Mouse (Mus musculus) lung, postnatal 0 days (tissue): ENCODE results near the gene Bcl2.

Experiments used
- CTCF ChIP-seq: IDR thresholded peaks from 2 replicates; pipeline ENCODE4 v1.5.1; 2016; ENCODE audit warnings: antibody characterized with exemption, mild to moderate bottlenecking
- EP300 ChIP-seq: IDR thresholded peaks from 2 replicates; pipeline ENCODE4 v1.6.1; 2016; ENCODE audit warnings: antibody characterized with exemption, mild to moderate bottlenecking, control low read depth

DNA sequence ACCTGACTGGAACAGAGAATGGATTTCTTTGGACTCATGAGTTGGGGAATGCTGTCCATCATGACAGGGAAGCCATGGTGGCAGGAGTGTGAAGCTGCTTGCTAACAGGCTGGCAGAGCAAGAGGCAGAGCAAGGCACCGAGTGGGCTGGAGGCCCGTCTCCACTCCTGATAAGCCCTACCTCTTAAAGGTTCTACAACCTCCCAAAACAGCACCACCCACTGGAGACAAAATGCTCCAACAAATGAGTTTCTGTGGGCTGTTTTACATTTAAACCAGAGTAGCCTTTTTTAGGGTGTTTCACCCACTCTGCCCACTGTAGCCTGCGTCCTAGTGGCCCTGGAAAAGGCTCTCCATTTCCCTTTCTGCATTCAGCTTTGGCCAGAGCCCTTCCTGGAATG is 163.5 kb downstream of the Bcl2 start:
- TF ChIP-seq CTCF (no peak), EP300 (no peak)
